Mouse (Mus musculus): ENCODE measurements at regions not wholly inside any gene's neighbourhood (a gene's known extent, or its start where the extent isn't known, plus 50 kb on each side); places are given as distances from the start of the nearest gene placed in this dataset.

DNA sequence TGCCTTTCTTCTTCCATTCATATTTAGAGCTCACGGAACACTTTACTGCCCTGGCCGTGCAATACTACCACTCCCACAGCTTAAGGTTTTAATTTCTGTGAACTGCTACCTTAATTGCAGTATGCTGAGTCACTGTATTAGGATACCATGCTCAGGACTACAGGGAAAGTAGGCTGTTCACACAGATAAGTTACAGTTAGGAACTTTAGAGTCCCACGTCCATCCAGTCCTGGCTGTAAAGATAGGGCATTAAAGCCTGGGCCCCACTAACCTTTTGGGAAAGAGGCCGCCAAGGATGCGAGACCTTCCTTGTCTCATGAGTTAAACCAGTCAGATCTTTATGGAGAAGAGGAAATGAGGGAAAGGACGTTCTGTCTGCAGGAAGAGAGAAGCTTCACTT is 574.6 kb downstream of the Stpg2 start:
- DNase-seq (ENCODE audit: low spot score): no peak

DNA sequence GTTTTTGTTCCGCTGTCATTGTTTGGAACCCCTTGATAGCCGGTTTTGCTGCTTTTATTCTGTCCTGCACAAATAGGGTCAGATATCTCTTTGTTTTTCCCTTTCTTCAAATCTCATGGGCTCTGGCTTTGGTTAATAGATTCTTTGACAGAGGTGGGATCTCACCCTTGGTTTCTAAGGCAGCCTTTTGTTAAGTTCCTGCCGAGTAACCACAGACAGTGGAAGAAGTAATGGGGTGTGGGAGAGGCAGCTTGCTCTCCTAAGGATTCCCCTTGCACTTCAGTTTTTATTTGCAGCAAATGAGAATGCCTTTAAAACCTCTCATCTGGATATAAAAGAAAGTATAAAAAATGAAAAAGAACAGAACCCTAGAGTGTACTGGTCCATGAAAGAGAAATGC is 577.9 kb downstream of the Stpg2 start:
- peak; percentile 9 for DNase-seq (ENCODE audit: low spot score)

DNA sequence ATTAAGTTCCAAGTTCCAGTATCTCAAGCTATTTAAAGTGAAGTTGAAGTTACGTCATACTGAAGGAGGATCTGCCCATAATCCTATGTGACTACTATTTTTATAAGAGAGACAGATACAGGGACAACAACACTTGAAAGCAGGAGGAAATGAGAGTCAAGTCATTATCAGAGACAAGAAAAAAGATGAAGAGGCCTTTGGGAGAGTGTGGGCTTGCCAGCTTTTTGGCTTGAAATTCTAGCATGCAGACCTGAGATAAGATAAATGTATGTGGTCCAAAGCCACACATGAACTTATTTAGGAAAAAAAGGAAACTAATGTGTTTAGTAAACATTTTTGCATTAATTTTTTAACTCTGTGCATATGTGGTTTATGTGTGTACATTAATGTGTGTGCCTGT is 581.0 kb downstream of the Stpg2 start:
- DNase-seq (ENCODE audit: low spot score): no peak

DNA sequence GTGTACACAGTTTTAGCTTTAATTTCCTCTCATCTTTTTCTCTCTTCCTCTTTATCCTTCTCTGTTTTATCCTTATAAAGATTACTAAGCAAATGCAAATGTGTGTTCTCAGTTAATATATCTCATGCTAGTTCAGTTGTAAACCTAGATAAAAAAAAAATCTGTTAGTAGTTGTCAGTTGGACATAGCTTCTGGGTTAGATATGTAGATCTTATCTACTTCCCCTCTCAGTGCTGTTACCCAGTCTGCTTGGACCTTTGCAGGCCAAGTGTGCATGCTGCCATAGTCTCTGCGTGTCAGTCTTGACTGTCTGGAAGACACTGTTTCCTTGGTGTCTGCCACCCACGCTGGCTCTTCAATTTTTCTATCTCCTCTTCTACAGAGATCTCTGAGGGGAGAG is 583.4 kb downstream of the Stpg2 start:
- DNase-seq (ENCODE audit: low spot score): no peak

DNA sequence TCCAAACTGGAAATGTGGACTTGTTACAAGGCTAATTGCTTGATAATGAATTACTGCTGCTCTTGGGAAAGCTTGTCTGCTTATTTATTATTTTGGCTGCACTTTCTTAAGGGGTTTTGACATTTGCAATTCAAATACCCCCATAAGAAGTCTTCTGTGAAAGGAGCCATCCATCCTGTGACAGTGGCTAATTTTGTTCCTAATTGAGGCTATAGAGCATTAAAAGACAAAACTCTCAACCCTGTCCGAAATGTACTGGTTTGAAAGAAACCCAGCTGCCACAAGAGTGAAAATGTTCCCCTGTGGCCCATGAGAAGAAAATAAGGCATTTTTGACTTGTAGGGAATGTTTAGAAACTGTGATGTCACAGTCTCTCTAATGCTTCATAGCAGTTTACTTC is 591.2 kb downstream of the Stpg2 start:
- DNase-seq (ENCODE audit: low spot score): no peak

DNA sequence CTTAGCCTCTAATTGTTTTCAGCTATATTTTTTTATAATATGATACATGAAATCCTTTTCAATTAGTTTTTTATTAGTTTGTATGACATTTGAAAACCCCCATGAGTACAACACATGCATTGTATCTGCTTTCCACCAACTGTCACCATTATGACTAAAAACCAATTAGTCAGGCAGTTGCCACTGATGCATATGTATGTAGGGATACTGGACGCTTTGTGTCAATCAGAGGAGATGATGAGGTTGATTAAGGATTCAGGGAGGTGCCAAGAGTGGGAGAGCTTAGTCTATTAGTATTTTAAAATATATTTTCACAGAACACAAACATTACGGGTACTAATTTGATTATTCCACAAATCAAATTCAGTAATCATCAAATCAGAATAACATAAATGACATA is 593.6 kb downstream of the Stpg2 start:
- DNase-seq (ENCODE audit: low spot score): no peak

DNA sequence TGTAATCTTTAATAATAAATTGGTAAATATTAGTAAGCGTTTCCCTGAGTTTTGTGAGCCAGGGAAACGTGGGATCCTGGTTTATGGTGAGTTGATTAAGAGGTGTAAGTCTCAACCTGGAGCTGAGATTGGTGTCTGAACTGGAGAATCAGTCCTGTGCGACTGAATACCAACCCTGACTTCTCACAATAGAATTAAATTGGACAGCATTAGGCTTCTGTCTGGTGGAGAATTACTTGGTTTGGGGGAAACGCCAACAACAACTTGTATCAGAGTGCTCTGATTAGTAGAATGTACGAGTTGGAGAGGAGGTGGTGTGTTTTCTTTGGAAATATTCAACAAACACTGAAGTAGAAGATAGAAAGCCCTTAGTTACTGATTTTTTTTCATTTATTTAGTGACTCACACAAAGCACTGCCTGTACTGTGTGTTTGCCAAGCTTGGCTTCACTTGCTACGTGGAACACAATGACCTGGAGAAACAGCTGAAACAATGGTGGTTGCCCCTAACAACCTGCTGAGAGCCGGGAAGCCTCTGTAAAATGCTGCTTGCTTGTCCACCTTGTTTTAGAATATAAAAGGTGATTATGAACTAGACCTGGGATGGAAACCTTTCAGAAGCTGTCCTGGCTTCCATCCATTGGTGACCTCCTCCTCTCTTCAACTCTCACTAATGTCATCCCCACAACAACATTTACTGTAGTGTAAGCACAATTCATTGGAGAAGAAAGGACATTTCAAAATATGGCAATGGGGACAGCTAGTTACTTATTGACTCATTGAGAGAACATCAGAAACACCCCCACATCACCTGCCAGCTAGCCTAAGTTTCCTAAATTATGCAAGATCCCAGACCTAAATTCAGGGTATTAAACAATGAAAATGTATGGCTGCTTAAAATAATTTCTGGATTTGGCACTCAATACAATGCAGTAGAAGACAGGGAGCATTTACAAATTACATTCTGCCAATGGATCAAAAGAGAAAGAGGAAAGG is 597.5 kb downstream of the Stpg2 start:
- peak; percentile 45 for DNase-seq (ENCODE audit: low spot score)

DNA sequence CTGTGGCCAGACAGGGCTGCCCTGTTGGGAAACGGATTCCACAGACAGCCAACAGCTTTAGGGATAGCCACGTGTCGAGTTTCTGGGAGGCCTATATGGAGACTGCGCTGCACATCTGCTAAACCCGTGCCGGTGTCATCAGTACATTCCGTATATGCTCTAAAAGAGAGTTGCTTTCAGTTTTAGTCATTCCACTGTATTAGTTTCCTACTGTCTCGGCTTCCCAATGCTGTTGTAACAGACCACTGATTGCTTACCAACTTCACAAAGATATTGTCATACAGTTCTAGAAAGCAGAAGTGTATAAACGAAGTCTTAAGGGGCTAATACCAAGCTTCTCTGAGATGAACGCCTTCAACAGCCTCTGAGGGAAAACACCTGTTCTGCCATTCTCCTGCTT is 622.5 kb downstream of the Stpg2 start:
- no peak for DNase-seq (ENCODE audit: low spot score)

DNA sequence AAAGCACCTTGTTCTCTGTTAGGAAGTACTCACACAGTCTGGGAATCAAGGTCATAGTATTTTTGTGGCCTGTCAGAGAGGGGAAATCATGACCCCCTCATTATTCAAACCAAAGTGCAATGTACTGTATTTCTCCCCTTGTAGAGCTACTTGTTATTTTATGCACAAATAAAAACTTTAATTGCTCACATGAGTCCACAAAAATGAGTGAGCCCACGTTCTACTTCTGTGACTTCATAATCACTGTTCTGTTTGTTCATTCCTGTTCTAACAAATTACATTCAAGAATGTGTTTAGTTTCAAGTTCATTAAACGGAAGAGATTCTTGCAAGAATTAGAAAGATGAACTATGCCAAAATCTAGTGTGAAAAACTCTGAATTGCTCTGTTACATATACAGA is 623.1 kb downstream of the Stpg2 start:
- no peak for DNase-seq (ENCODE audit: low spot score)

DNA sequence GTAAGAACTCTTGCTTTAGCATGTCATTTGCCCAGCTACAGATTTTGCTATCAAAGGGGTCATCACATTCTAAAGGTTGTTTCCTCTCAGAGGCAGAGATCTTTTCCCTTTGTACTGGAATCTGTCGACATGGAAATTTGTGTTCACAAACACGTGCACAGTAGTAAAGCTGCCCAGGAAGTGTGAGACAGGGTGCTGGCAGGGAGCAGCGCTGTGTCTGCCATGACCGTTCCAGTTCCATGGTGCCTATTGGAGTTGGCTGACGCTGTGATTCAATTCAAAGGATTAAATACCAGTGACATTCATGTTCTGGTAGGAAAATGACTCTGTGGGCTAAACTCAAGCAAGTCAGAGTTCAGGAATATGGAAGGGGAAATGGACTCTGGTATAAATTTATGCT is 627.1 kb downstream of the Stpg2 start:
- DNase-seq (ENCODE audit: low spot score): no peak

DNA sequence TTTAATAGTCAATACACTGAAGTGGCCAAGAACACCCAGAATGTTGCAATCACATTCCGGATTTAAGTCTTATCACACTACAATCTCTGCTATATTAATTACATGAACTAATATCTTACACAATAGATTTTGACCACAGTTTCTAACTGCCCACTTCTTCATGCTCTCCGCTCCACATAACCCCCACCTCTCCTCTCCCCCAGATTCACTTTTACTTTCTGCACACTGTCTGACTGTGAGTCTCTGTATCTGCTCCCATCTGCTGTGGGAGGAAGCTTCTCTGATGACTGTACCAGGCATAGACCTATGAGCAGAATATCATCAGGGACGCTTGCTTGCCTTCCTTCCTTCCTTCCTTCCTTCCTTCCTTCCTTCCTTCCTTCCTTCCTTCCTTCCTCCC is 636.5 kb downstream of the Stpg2 start:
- DNase-seq (ENCODE audit: low spot score): no peak

DNA sequence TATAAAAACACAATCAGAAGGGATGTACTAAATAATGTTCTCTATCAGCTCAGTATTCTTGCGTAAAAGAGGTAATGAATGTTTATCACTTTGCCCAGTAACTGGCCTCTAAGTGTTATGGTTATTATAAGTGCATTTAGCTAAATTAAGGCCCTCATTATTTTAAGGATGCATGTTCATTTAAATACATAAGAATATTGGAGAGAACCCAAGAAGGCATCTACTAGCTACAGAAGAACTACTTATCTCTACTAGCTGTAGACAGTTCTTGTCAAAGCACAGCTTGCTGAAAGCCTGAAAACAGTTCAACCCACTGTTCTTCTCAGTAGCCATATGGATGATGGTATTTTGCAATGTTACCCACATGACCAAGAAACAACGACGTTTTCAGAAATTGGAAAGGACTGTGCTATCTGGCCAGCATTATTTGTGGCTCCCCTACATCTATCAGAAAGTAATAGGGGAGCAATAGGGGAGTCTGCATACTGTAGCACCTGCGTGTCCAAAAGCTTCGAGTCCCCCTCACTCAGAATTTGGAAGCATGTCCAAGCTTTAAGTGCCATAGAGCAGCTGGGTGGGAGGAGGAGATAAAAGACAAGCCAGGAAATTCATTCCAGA is 637.6 kb downstream of the Stpg2 start:
- DNase-seq (ENCODE audit: low spot score): no peak

DNA sequence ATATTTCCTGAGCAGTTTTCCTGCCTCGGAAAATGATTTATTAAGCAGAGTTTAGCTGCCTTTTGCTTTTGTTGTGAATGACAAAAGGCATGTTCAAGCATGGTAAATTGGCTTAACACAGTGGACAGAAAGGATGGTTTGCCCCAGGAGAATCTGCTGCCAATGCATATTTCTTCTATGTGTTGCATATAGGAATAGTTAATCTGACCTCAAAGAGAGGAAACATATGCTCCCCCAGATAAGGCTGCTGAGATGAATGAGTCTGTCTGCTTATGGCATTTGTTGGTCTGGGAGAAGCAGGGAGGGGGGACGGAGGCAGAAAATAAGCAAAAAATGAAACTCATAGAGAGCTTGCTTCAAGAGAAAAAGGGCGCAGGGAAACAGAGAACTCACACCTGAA is 638.9 kb downstream of the Stpg2 start:
- DNase-seq (ENCODE audit: low spot score): no peak

DNA sequence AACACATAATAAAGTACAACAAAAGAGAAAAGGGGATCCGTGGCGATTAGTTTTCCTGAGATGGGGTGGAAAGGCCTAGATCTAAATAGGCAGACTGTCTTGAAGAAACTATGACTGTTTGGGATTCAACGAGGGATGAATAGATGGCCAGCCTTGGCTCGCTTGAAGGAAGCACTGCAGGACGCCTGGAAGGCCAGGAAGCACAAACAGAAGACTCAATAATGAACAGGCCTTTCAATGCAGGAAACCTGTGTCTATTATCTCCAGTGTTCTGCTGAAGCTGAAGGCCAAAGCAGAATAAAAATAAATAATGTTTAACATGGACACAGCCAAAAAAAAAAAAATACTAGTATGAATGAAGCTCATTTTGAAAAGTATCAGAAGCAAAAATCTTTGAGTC is 642.3 kb downstream of the Stpg2 start:
- DNase-seq (ENCODE audit: low spot score): no peak

DNA sequence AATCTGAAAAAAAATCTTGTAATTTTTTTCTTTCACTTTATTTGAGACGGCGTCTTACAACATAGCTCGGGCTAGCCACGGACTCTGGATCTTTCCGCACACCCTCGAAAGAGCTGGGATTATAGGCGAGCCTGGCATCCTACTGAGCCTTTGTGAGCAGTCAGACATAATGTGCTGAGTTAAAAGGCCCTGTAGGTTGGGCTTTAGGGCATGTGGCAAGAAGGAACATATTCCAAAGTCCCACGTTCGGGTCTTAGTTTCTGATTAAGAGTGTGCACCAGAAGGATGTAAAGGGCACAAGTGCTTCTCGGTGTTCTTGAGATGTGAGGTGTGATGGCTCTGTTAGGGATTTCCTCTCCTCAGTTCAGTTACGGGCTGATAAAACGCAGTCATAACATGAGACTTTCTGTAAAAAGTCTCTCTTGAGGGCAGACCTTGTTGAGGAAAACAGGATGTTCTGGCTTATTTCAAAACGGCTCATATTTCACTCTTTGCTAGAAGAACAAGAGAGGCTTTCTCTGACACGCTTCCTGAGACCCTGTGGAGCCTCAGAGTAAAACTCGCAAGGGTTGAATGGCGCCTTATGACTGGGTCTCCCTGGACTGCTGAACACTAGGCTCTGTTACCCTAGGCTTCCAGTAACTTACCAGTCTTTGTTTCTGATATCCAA is 654.6 kb downstream of the Stpg2 start:
- peak; percentile 74 for DNase-seq (ENCODE audit: low spot score)

DNA sequence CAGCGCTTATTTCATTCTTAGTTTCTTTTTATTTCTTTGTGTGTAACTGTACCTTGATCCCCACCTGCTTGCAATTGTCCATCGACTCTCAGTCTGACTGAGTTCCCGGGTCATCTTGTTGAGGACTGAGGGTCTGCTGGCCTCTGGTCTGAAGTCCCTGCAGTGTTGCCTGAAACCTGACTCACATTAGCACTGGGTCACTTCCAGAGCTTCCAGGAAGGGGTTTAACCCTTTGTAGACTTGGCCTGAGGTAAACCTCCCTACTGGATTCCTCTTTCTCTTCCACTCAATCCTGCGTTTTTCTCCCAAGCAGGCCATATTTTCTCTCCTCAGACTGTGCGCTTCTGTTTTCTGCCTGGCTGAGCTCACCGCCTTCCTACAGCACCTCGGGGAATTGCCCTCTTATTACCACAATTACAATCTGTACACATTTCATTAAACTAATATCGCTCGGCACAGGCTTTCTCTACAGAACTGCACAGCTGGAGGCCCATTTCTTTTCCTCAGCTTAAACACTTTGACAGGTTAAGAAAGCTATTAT is 655.4 kb downstream of the Stpg2 start:
- peak; percentile 73 for DNase-seq (ENCODE audit: low spot score)

DNA sequence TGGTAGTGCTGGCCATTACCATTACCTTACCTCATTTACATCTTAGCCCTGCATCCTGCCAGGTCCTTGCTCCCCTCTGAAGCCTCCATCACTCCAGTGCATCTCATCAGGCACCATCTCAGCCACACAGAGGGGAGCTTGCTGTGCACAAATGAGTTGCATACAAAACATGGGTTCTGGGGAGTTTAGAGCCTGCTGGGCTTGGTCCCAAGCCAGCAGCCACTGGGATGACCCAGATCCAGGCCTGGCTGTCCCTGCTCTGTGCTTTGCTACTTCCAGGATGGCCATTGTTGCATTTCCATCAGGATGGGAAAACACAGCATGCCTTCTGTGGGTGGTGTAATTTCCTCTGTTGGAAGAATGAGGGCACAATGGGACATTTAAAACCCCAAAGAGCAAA is 660.8 kb downstream of the Stpg2 start:
- DNase-seq (ENCODE audit: low spot score): no peak

DNA sequence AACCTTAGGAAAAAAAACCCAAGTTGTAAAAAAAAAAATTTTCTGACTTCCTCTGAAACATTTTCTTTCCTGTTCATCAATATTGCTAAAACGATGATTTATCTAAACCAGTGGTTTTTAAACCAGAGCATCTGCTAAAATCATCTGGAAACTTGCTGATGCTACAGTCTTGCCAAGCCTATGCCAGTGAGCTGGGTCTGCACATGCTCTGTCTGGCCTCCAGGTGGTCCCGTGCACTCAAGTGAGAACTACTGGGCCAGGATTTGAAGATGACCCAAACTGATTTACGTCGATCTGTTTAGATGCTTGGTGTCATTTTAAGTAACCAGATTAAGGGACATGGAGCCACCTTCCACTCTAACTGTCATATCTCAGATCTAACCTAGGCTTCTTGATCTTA is 661.5 kb downstream of the Stpg2 start:
- peak; percentile 27 for DNase-seq (ENCODE audit: low spot score)

DNA sequence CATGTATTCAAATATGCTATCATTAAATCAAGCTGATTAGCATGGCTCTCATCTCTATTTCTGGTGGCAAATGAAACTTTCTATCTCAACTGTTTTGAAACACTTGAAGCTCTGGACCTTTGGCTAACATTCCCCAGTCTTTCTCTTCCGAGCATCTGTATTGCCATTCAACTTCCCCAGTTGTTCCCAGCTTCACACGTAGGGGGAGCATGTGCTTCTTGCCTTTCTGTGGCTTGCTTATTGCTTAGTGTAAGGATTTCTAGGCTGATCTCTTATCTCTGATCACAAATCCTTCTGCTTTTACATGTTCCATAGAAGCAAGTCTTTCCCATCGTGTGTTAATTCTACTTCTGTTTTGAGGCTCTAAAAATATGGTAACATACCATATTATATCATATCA is 662.0 kb downstream of the Stpg2 start:
- DNase-seq (ENCODE audit: low spot score): peak; percentile 40

DNA sequence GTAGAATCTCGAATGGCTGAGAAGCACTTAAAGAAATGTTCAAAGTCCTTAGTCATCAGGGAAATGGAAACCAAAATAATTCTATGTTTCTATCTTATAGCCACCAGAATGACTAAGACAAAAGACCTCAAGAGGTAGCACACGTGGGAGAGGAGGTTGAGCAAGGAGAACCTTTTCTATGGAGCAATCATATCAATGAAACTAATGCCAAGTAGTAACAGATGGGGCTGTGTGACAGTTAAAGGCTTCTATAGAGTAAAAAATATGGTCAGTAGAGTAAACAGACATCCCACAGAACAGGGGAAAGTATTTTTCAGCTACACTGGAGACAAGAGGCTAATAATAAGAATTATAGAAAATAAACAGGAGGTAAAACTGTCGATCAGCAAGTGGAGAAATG is 664.3 kb downstream of the Stpg2 start:
- no peak for DNase-seq (ENCODE audit: low spot score)

DNA sequence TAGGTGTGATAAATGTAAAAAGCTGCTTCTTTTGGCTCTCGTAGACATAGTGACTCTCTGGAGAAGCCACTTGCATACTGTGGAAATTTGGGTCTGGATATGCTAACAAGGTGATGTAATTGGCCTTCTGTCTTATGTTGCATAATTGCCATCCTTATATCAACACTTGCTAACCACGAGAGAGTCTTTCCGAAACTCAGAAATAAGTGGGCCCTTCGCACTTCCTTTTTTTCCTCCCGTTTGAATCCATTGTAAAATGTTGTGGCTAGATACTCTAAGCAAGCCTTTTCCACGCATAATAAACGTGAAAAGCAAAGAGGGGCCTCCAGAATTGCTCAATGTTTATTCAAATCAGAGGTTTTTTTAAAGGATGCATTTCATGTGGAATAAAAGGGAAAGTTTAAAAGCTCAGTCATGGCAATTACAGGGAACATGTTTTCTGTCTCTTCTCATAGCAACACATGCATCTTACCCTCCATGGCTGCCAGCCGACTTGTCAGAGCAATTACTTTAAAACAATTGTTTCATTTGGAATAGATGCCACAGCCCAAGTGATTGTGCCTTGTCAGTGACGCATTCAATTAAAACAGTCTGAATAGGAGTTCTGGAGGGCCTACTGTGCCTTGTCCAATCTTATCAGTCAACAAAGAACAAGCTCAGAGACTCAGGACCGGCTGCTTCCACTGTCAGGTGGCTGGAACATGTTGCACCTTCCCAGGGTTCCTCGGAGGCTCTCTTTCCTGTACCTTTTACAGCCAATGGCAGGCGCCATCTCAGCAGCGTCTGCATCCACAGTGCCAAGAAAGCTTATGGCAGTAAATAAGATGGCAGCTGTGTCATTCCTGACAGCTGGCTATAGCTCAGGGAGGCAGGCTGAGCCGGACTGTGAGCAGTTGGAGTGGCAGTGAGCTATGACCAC is 680.7 kb downstream of the Stpg2 start:
- DNase-seq (ENCODE audit: low spot score): peak; percentile 30

DNA sequence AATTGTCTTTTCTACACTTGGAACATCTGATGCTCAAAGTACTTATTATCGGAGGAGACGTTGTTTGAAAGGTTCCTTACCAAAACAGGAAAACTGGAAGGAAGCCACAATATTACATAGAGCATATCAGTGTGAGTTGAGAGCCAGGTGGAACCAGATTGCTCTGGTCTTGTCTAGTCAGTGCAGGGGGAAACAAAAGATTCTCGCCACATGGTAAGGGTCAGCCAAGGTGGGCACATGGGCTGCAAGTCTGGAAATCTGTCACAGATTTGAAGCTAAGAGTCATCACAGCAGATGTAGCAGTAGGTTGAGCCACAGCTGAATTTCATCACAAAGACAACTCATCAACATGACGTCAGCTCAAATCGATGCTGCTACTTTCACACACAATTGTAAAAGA is 681.8 kb downstream of the Stpg2 start:
- no peak for DNase-seq (ENCODE audit: low spot score)

Measured in embryo, embryonic 10.5 days (tissue).